Mouse (Mus musculus): ENCODE measurements around the gene Nhsl2.
"Not testable (repeated sequence)": the region's sequence is repeated elsewhere in the genome, so short reads cannot be mapped to it uniquely, and the experiment has no call there.

The Nhsl2 gene

DNA sequence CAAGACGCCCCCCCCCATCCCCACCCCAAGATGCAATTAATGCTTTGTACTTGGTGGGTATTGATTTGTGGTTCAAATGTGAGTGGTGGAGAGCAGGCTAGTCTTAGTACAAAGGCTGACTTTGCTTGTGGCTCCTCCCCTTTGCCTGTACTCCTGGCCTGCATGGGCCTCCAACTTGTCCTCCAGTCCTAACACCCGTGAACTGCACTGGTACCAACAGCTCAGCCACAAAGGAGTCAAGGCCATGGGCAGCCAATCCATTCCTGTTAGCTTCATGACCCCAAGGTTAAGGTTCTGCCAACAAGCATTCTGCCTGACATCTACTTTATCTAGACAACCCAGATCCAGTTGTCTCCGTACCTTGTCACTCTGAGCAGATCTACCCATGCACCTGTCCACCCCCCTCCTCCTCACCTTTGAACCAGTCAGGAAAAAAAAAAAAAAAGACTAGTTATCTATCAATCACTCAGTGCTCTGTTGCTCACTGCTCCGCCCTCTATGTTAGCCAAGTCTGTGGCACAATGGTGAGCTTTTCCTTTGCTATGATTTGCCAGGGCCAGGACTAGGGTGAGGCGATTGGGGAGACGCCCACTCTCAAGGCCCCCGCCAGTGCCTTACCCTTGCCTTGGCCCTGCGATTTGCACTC lies 236.7 kb downstream of the Nhsl2 start:
- DNase-seq (ENCODE audit: low spot score in 2 of 2) = no peak

DNA sequence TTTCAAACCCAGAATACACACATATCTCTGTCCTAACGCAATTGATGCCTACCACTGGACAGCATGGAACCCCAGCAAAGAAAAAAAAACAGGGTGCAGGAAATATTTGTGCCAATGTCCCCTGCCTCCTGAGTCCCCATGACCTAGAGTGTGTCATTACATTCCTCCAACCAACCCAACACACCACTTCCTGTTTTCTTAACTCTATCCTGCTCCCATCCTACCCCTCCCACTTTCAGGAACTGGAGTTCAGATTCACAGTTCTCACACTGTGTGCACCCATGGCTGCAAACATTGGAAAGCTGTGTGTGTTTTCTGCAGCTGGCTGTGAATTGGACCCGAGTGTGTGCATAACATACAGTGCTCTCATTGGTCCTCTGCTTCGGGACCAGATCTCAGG lies 241.4 kb downstream of the Nhsl2 start:
- no peak for DNase-seq (ENCODE audit: low spot score in 2 of 2)

DNA sequence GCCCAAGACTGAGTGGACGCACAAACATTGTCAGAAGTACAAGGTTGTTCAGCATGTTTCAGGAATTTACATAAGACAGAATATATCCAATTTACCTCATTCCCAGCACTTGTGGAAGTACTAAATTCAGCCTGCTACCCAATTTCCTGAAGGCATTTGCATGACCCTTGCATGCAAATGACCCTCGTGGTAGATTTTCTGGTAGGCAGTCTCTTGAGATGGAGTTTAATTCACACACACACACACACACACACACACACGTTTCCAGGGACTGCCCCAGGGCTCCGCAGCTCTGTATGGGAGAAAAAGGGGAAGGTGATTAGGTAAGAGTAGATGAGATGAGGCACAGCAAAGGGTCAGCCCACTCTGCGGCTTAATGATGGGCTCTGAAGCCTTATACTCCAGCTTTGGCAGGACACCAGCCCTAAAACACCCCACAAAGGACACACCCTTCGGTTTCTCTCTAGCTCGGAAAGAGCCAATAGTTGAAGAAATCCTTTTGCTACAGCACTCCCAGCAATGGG lies 245.3 kb downstream of the Nhsl2 start:
- DNase-seq (ENCODE audit: low spot score in 2 of 2) = no peak

DNA sequence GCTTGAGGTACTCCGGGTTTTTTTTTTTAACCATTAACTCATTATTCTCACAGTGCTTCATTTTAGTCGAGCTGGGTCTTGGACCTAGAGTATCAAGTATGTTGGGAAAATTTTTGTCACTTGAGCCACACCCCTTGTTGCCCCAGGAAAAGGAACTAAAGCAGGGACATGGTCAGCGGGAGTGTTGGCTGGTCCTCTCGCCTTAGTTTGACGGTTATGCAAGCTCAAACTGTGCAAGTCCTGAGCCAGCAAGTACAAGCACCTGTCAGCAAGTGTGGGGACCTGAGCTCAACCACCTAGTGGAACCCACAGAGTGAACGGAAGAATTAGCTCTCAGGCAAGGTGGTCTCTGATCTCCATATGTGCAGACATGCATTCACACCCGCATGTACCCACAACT lies 252.7 kb downstream of the Nhsl2 start:
- no peak for DNase-seq (ENCODE audit: low spot score in 2 of 2)

DNA sequence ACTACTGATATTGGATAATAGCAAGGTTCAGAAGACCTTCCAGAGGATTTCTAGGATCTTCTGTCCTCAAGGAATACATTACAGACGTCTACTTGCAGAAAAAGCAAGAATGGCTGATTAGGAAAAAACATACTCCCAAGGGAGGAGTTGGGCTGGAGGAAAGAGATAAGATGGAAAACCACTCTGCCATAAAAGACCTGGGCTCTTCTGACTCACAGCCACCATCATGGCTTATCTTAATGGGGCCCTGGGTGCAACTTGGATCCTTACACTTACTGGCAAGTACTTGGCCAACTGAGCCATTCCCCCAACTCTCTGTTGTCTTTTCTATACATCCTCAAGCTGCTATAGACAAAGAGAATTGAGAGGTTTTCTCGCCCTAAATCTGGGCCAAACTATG lies 254.6 kb downstream of the Nhsl2 start:
- DNase-seq (ENCODE audit: low spot score in 2 of 2) = not testable (repeated sequence)

DNA sequence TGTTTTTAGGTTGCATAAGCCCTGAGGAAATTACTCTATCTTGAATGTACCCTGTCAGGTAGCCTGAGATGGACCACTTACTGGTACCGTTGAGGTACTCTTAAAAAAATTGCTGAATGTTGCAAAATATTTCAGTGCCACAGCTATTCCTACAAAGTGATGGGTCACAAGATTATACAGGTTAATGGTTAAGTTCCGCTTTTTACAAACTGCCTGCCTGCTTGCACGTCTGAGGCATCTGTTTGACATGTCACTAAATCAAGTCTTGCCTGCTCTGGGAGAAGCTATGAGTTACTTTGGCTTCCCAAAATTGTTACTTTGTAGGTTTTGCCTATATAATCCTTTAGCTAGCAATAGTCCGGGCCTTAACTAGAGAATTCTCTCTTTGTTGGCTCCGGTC lies 260.2 kb downstream of the Nhsl2 start:
- DNase-seq (ENCODE audit: low spot score in 2 of 2) = not testable (repeated sequence)

DNA sequence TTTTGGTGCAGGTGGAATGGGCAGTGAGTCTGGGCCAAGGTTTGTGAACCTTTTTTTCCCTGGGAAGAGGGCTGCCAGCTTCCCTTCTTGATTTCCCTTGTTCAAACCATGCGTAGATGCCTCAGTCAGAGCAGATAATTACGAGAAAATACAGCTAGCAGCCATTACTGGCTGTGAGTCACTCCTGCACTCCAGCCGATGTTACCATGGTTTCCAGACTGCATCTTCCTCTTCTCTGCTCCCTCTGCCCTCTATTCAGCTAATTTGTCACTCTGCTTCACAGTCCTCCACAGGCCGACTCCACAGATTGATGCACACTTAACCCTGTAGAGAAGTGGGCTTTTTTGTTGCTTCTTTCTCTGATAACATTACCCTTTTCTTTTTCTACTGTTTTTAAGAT lies 266.5 kb downstream of the Nhsl2 start:
- DNase-seq (ENCODE audit: low spot score in 2 of 2) = no peak

DNA sequence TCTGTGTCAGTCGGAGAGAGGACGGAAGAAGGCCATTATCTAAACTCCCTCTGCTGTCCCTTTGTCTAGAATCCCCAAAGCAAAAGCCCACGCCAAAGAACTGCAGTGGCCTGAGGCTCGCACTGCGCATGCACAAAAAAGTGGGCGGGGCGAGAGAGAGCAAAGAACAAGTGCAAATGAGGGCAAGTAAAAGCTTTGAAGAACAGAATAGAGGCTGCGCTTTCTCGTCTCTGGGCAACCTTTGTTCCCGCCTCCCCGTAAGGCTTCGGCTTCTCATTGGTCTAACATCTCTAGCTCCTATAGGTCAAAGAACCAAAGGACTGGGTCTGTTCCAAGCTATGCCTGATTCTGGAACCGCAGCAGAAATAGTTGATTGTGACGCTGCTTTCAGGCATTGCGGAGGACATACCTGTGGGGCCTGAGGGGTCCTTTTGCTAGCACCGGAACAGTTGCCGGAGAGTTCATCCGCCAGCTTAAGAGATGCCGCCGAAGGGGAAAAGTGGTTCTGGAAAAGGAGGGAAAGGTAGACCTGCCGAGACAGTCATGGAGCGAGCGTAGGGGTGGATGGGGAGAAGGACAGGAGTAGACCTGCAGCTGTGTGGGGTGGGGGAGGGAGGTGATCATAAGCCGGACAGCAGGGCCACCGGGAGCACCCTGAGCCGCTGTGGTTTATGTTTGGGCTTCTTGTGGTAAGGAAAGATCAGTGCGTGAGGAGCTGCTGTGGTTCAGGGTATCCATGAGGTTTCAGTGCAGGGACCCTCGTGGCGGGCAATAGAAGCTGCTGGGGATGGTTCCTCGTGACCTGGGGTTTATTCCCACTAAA lies 270.1 kb downstream of the Nhsl2 start, which contains the start of gene Pin4:
Gene Pin4, plus strand, starts transcription at position 406 of the 823 bp plus-strand sequence.
- peak; percentile 89 to 93 for DNase-seq (ENCODE audit: low spot score in 2 of 2)

DNA sequence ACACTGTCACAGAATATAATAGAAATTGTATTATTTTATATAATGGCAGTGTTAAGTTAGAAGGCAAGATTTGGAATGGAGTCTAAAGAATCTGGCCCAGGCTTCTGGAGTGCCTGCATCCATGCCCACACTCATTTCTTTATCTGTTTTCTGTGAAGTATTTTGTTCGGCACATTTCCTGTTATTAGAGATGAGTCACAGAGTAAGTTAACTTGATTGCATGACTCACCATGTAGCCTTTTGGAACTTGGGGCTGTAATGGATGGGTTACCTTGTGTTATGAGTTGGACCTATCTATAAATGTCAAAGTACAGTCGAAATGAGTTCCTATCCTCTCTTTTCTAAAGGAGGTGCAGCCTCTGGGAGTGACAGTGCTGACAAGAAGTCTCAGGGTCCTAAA lies 272.1 kb downstream of the Nhsl2 start:
- no peak for DNase-seq (ENCODE audit: low spot score in 2 of 2)

DNA sequence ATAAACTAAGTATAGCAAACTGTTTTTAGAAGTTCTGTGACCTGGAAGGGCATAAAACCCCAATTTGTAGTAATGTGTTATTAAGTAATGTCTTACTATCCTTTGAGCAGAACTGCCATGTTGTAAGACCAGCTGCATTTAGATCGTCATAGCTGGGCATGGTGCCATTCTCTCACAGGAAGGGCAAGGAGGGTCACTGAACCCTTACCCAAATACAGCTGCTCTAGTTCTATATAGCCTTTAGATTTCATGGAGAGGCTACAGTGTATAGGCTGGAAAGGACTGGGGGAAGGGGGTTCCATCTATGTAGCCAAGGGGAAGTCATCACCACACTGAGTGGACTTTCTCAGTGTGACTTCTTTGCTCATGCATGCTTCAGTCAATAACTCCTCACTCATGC lies 292.0 kb downstream of the Nhsl2 start:
- DNase-seq (ENCODE audit: low spot score in 2 of 2) = no peak

Measured in natural killer cell, adult 2 months (primary cell).